Comparison of ENCODE assay signal across 8 mouse cellular contexts in the genomic region with DNA sequence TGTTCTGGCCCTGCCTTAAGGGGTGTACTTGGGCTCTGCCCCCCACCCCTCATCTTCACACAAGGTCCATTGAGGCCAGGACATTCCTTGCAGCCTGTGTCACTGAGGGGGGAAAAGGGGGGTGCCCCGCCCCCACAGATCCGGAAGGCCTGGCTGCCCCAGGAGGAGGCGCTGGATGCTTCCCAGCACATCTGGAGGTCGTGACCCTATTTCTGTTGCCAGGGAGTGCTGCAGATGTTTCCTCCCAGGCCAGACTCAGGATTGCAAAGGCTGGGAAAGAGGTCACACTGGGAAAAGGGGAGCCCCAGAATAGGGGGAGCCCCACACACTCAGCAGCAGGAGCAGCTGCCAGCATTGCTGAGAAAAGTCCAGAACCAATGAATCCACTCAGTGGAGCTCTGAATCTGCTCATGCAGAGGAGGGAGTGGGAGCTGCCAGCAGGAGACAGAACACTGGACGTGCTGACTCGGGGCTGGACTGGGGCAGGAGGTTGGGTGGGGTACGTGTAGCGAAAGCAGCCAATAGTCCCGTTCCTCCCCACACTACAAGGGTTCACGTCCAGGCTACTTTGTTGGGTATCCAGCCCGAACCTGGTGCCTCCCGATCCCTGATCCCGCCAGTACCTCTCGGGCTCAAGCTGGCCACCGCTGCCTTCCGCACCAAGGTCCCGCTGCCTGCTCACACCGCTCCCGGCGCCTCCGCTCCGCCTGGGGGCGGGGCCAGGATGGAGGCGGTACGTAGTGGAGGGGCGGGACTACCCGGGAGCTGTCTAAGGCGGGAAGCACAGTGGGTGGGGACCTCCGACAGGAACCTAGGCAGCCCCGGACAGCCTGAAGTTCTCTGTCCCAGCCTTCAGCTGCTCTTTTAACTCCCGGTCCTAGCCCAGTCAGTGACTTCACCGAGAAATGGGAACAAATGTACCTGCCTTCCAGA. TPM values are rescaled to one million over a fixed set of nuclear protein-coding genes. Genes with fewer than 3 reads are reported as not detected.
DNase-seq lines count a peak whose midpoint lies in the region; ATAC-seq and TF ChIP-seq lines count a peak whose summit lies in the region.

A gene (minus strand): TSS at position 727 of the 933 bp plus-strand sequence.

- H3K4me2 ChIP-seq in embryonic facial prominence, embryonic 15.5 days (replicated peaks): peak within 1 kb of the TSS; percentile 60
- H3K4me2 ChIP-seq in limb, embryonic 12.5 days: peak within 1 kb of the TSS; percentile 70
- H3K4me2 ChIP-seq in midbrain, embryonic 14.5 days (ENCODE audit: low read length): peak within 1 kb of the TSS; percentile 53

- DNase-seq in B cell, adult 2 months: peak; percentile 96 to 97
- DNase-seq in heart, adult 8-10 months (ENCODE audit: low spot score): peak; percentile 97
- peak; percentile 92 to 94 for DNase-seq in kidney, adult 8-10 months
- peak; percentile 82 for DNase-seq in midbrain, embryonic 14.5 days
- DNase-seq in spleen, adult 18-20 months: peak; percentile 97 to 98

- no peak; the same call in 1 of the 2 replicates for TF ChIP-seq POLR2A in bone marrow macrophage, adult 2 months (IDR thresholded peaks at IDR 0.05; ENCODE audit: borderline replicate concordance, low read depth, low read length)

- H3K27me3 ChIP-seq in embryonic facial prominence, embryonic 15.5 days: no peaks in the 10 kb centered on the region
- no peaks in the 10 kb centered on the region for H3K27me3 ChIP-seq in limb, embryonic 12.5 days
- no peaks in the 10 kb centered on the region for H3K27me3 ChIP-seq in midbrain, embryonic 14.5 days (ENCODE audit: control insufficient read depth, insufficient read depth, low read length)

- H3K4me3 ChIP-seq in bone marrow macrophage, adult 2 months (ENCODE audit: insufficient read depth, low read length): peak within 1 kb of the TSS; percentile 66
- H3K4me3 ChIP-seq in embryonic facial prominence, embryonic 15.5 days (replicated peaks): peak within 1 kb of the TSS; percentile 54
- H3K4me3 ChIP-seq in limb, embryonic 12.5 days (replicated peaks): peak within 1 kb of the TSS; percentile 52
- H3K4me3 ChIP-seq in midbrain, embryonic 14.5 days (replicated peaks; ENCODE audit: low read depth, low read length): peak within 1 kb of the TSS; percentile 30

- peaks cover 25% of the 10 kb centered on the region for H3K4me1 ChIP-seq in bone marrow macrophage, adult 2 months (ENCODE audit: control insufficient read depth, insufficient read depth, low read length)
- peaks cover 34% of the 10 kb centered on the region for H3K4me1 ChIP-seq in embryonic facial prominence, embryonic 15.5 days
- H3K4me1 ChIP-seq in limb, embryonic 12.5 days (replicated peaks): peaks cover 32% of the 10 kb centered on the region
- H3K4me1 ChIP-seq in midbrain, embryonic 14.5 days (ENCODE audit: control insufficient read depth, insufficient read depth, low read length): peaks cover 4% of the 10 kb centered on the region

- 2% methylated on average over 32 of the region's 32 CpGs for WGBS in embryonic facial prominence, embryonic 15.5 days
- 1% methylated on average over 32 of the region's 32 CpGs for WGBS in limb, embryonic 12.5 days
- 1% methylated on average over 32 of the region's 32 CpGs for WGBS in midbrain, embryonic 14.5 days

- TF ChIP-seq CTCF in bone marrow macrophage, adult 2 months (IDR thresholded peaks at IDR 0.05; ENCODE audit: low read depth, low read length): no peak

- peak within 1 kb of the TSS; percentile 87 for H3K27ac ChIP-seq in bone marrow macrophage, adult 2 months (ENCODE audit: insufficient read depth, low read depth, low read length)
- peak within 1 kb of the TSS; percentile 82 for H3K27ac ChIP-seq in embryonic facial prominence, embryonic 15.5 days (replicated peaks)
- peak within 1 kb of the TSS; percentile 90 for H3K27ac ChIP-seq in limb, embryonic 12.5 days
- peak within 1 kb of the TSS; percentile 57 for H3K27ac ChIP-seq in midbrain, embryonic 14.5 days (replicated peaks; ENCODE audit: low read depth, low read length)

- H3K9ac ChIP-seq in embryonic facial prominence, embryonic 15.5 days: peak within 1 kb of the TSS; percentile 22
- H3K9ac ChIP-seq in limb, embryonic 12.5 days (replicated peaks): peak within 1 kb of the TSS; percentile 65
- H3K9ac ChIP-seq in midbrain, embryonic 14.5 days (replicated peaks; ENCODE audit: low read length): peak within 1 kb of the TSS; percentile 40; the same call in 1 of the 2 replicates

- peak; percentile 92 for ATAC-seq in embryonic facial prominence, embryonic 15.5 days (ENCODE audit: insufficient number of reproducible peaks, low FRiP score, low TSS enrichment, low read depth)
- ATAC-seq in limb, embryonic 12.5 days (ENCODE audit: insufficient number of reproducible peaks, insufficient read depth, low FRiP score, low TSS enrichment, low read depth): peak; percentile 91
- ATAC-seq in midbrain, embryonic 14.5 days (ENCODE audit: low FRiP score, low TSS enrichment): peak; percentile 81

- no peaks in the 10 kb centered on the region for H3K9me3 ChIP-seq in embryonic facial prominence, embryonic 15.5 days (replicated peaks)
- no peaks in the 10 kb centered on the region for H3K9me3 ChIP-seq in limb, embryonic 12.5 days
- no peaks in the 10 kb centered on the region for H3K9me3 ChIP-seq in midbrain, embryonic 14.5 days (ENCODE audit: control insufficient read depth, low read length)

- H3K36me3 ChIP-seq in embryonic facial prominence, embryonic 15.5 days: peaks cover 44% of the 10 kb centered on the region
- peaks cover 54% of the 10 kb centered on the region for H3K36me3 ChIP-seq in limb, embryonic 12.5 days
- peaks cover 37% of the 10 kb centered on the region for H3K36me3 ChIP-seq in midbrain, embryonic 14.5 days (ENCODE audit: control insufficient read depth, insufficient read depth, low read length)

RNA-seq across cellular contexts. Expression of the gene that starts here (rescaled TPM):
- polyA plus RNA-seq in bone marrow macrophage, adult 2 months (2012; ENCODE audit: insufficient read depth, insufficient read length, missing spikeins): 93.4 and 117 TPM in 2 replicates
- polyA plus RNA-seq in embryonic facial prominence, embryonic 15.5 days (2015; fragmentation: Nextera tagmentation; extraction: Ambion mirVana): 29.4 and 30.4 TPM in 2 replicates
- total RNA-seq in heart, adult 8-10 months (2022): 10 to 100 TPM; 14.9 to 23.5 (median 17.8) TPM
- polyA plus RNA-seq in limb, embryonic 12.5 days (2016; fragmentation: Nextera tagmentation; extraction: Ambion mirVana): 26.5 and 27.6 TPM in 2 replicates
- polyA plus RNA-seq in midbrain, embryonic 14.5 days (2014; fragmentation: Nextera tagmentation; extraction: Ambion mirVana): 8.1 and 11.5 TPM in 2 replicates

Comparison
In these comparisons a context has a peak if more than half of its experiments do, and no peak if none do; other contexts are left out.
1. Peak in every context shown above with its lines: DNase-seq, ATAC-seq, H3K4me3 ChIP-seq and H3K27ac ChIP-seq.